In the genomic region with DNA sequence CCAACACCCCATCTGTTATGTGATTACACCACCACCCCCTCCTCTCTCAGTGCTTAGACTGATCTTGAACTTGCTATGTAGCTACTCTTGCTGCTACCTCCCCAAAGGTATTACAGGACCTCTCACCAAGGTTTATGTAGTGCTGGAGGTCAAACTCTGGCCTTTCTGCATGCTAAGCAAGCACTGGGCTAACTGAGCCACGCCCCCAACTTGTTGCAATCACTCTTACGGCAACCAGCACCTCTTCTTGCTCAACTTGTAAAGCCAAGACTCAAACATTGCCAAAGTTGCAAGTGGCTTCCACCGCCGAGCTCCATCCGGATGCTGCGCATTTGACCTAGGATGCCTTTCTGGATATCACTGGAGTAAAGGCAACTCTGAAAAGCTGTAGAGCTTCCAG, we compare ENCODE assay signal across 14 mouse cellular contexts.
DNase-seq lines count a peak whose midpoint lies in the region; ATAC-seq lines count a peak whose summit lies in the region.
"Had no signal": no experiment of that assay in that cellular context is flagged by ENCODE, and none has a peak within 500 bp of the region (broad histone marks: within the 10 kb centered on the region; RNA-seq: fewer than 3 reads in every experiment).

No protein-coding gene starts in this region.

- ATAC-seq in frontal cortex, adult (ENCODE audit: low TSS enrichment) = no peak
- ATAC-seq: forebrain, postnatal 0 days had no signal

- DNase-seq in ovary, postnatal 36 days (ENCODE audit: low spot score) = peak; percentile 12
- no peak for DNase-seq in ovary, postnatal 10 days (ENCODE audit: low spot score)
- DNase-seq in c-Kit-positive CD71-negative TER-119-negative erythroid progenitor cells, embryonic 14.5 days (ENCODE audit: low read depth) = peak; percentile 1
- peak; percentile 47 for DNase-seq in lung, postnatal 14 days
- DNase-seq in c-Kit-positive CD71-positive TER-119-positive erythroid progenitor cells, embryonic 14.5 days (ENCODE audit: low spot score) = no peak
- DNase-seq in Muller cell, postnatal 12 days (ENCODE audit: inconsistent ontology term) = no peak
- DNase-seq: cerebellum, adult 11-12 months; cerebellum, postnatal 36 days; forebrain, postnatal 0 days; gastrocnemius, postnatal 10 days; kidney, adult 2 months; kidney, postnatal 36 days; thymus, postnatal 25 days had no signal

Comparison
In these comparisons a context has a peak if more than half of its experiments do, and no peak if none do; other contexts are left out.
1. DNase-seq: peak in ovary, postnatal 36 days (single experiment), c-Kit-positive CD71-negative TER-119-negative erythroid progenitor cells, embryonic 14.5 days (single experiment) and lung, postnatal 14 days (single experiment); none in ovary, postnatal 10 days (single experiment), c-Kit-positive CD71-positive TER-119-positive erythroid progenitor cells, embryonic 14.5 days (single experiment) and Muller cell, postnatal 12 days (single experiment).